25 mouse cellular contexts compared by ENCODE assay signal in the genomic region with DNA sequence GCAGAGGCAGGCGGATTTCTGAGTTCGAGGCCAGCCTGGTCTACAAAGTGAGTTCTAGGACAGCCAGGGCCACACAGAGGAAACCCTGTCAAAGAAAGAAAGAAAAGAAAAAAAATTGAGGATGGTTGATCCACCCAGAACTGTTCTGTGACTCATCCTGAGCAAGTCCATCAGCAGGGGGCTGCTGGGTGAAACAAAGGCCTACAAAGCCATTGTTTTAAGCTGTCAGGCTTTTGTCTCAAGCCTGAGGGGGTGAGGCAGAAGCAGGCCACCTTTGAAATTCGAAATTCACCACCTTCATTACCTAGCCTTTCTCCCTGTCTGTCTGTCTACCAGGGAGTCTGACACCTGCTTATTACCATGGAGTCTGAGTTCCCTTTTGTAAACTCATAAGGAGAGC. TPM values are rescaled to one million over a fixed set of nuclear protein-coding genes. Genes with fewer than 3 reads are reported as not detected.
DNase-seq lines count a peak whose midpoint lies in the region; ATAC-seq and TF ChIP-seq lines count a peak whose summit lies in the region.
"Had no signal": no experiment of that assay in that cellular context is flagged by ENCODE, and none has a peak within 500 bp of the region (broad histone marks: within the 10 kb centered on the region; RNA-seq: fewer than 3 reads in every experiment).

No protein-coding gene starts in this region.

- H3K9me3 ChIP-seq in ES-Bruce4 (replicated peaks; ENCODE audit: control insufficient read depth, insufficient read depth, low read length, poor library complexity, severe bottlenecking), result no peaks in the 10 kb centered on the region
- no peaks in the 10 kb centered on the region for H3K9me3 ChIP-seq in MEL (replicated peaks; ENCODE audit: insufficient read depth, low read length)
- H3K9me3 ChIP-seq in forebrain, embryonic 13.5 days (replicated peaks), result no peaks in the 10 kb centered on the region
- H3K9me3 ChIP-seq in forebrain, embryonic 11.5 days (ENCODE audit: control insufficient read depth, low read length), result no peaks in the 10 kb centered on the region
- H3K9me3 ChIP-seq: embryonic facial prominence, embryonic 10.5 days; embryonic facial prominence, embryonic 12.5 days; forebrain, embryonic 12.5 days; forebrain, embryonic 15.5 days had no signal

- H3K4me3 ChIP-seq in ES-Bruce4 (ENCODE audit: low read depth, low read length) (no peak overlapping the region), MEL (ENCODE audit: control insufficient read depth in 1 of 2, insufficient read depth in 1 of 2, low read depth in 2 of 2, low read length in 2 of 2) (no peak overlapping the region)
- H3K4me3 ChIP-seq in forebrain, embryonic 13.5 days, result no peak overlapping the region
- H3K4me3 ChIP-seq in forebrain, embryonic 11.5 days (ENCODE audit: low read depth, low read length), result no peak overlapping the region
- no peak overlapping the region for H3K4me3 ChIP-seq in heart, adult 2 months
- H3K4me3 ChIP-seq: embryonic facial prominence, embryonic 10.5 days; embryonic facial prominence, embryonic 12.5 days; forebrain, embryonic 12.5 days; forebrain, embryonic 15.5 days had no signal

- 64% methylated on average over 3 of the region's 3 CpGs for WGBS in forebrain, embryonic 13.5 days
- 71% methylated on average over 3 of the region's 3 CpGs for WGBS in forebrain, embryonic 11.5 days
- WGBS in heart, adult 2 months, result 82% methylated on average over 3 of the region's 3 CpGs

- intact Hi-C loops in heart, adult 2 months (cut with DNase I), result no loop called here

- peaks cover 2% of the 10 kb centered on the region for H3K4me1 ChIP-seq in ES-Bruce4 (ENCODE audit: control insufficient read depth, insufficient read depth, low read length)
- peaks cover 0 to 6% of the 10 kb centered on the region in 2 experiments; a peak in 2 of 4 replicates for H3K4me1 ChIP-seq in MEL (ENCODE audit: control insufficient read depth in 1 of 2, insufficient read depth in 2 of 2, low read length in 2 of 2)
- no peaks in the 10 kb centered on the region for H3K4me1 ChIP-seq in forebrain, embryonic 13.5 days
- no peaks in the 10 kb centered on the region for H3K4me1 ChIP-seq in forebrain, embryonic 11.5 days (replicated peaks; ENCODE audit: control insufficient read depth, insufficient read depth, low read length)
- peaks cover 2% of the 10 kb centered on the region; the same call in 1 of the 2 replicates for H3K4me1 ChIP-seq in heart, adult 2 months (ENCODE audit: control insufficient read depth, insufficient read depth, low read length)
- H3K4me1 ChIP-seq: embryonic facial prominence, embryonic 12.5 days; forebrain, embryonic 12.5 days had no signal

- H3K27me3 ChIP-seq in ES-Bruce4 (ENCODE audit: control insufficient read depth, insufficient read depth, low read length, poor library complexity, severe bottlenecking) (no peaks in the 10 kb centered on the region), MEL (ENCODE audit: control insufficient read depth in 1 of 2, insufficient read depth in 2 of 2, low read length in 2 of 2) (no peaks in the 10 kb centered on the region)
- H3K27me3 ChIP-seq in forebrain, embryonic 13.5 days, result 0 out of 2 replicates have a peak, but pooled peaks cover 3% of the 10 kb centered on the region
- no peaks in the 10 kb centered on the region for H3K27me3 ChIP-seq in forebrain, embryonic 11.5 days (ENCODE audit: control insufficient read depth, insufficient read depth, low read length)
- H3K27me3 ChIP-seq in heart, adult 2 months (ENCODE audit: control insufficient read depth, insufficient read depth, low read length), result no peaks in the 10 kb centered on the region
- H3K27me3 ChIP-seq: CH12.LX; embryonic facial prominence, embryonic 12.5 days; forebrain, embryonic 12.5 days; forebrain, embryonic 15.5 days had no signal

- ATAC-seq in forebrain, embryonic 13.5 days, result no peak
- ATAC-seq in forebrain, embryonic 11.5 days (replicated peaks; ENCODE audit: low FRiP score), result no peak
- ATAC-seq: activated CD4-positive, CD25-positive, alpha-beta regulatory T cell, adult 4 months; CD4-positive, CD25-positive, alpha-beta regulatory T cell, adult 4 months; forebrain, embryonic 15.5 days; forebrain, postnatal 0 days had no signal

- TF ChIP-seq POLR2A in ES-Bruce4 (IDR thresholded peaks at IDR 0.05; ENCODE audit: insufficient read depth, low read length) (no peak), MEL (IDR thresholded peaks at IDR 0.05; ENCODE audit: control insufficient read depth in 1 of 2, insufficient read depth in 1 of 2, low read depth in 1 of 2, low read length in 2 of 2, poor library complexity in 1 of 2) (no peak)
- TF ChIP-seq POLR2A in heart, adult 2 months (IDR thresholded peaks at IDR 0.05; ENCODE audit: insufficient read depth, low read depth, low read length), result no peak

- no peak for TF ChIP-seq CTCF in ES-Bruce4 (IDR thresholded peaks at IDR 0.05; ENCODE audit: low read depth, low read length)
- TF ChIP-seq CTCF in MEL (IDR thresholded peaks at IDR 0.05 in 2 of 3, conservative IDR thresholded peaks at IDR 0.05 in 1 of 3; ENCODE audit: control insufficient read depth in 1 of 3, insufficient read depth in 1 of 3, low read depth in 2 of 3, low read length in 3 of 3, poor library complexity in 1 of 3, severe bottlenecking in 1 of 3), result no peak
- TF ChIP-seq CTCF in heart, adult 2 months (IDR thresholded peaks at IDR 0.05), result no peak

- no peak for TF ChIP-seq EP300 in ES-Bruce4 (IDR thresholded peaks at IDR 0.05; ENCODE audit: insufficient read depth, low read depth, low read length)
- TF ChIP-seq EP300 in MEL (IDR thresholded peaks at IDR 0.05; ENCODE audit: low read depth in 1 of 2, low read length in 2 of 2), result no peak
- TF ChIP-seq EP300 in heart, adult 2 months (IDR thresholded peaks at IDR 0.05; ENCODE audit: insufficient read depth, low read depth, low read length), result no peak

- H3K27ac ChIP-seq in ES-Bruce4 (ENCODE audit: insufficient read depth, low read length) (peak overlapping the region; percentile 71), MEL (ENCODE audit: control insufficient read depth, low read depth, low read length) (0 out of 2 replicates have a peak overlapping the region, but pooled peaks have one; percentile 3)
- no peak overlapping the region for H3K27ac ChIP-seq in forebrain, embryonic 13.5 days
- H3K27ac ChIP-seq in forebrain, embryonic 11.5 days (ENCODE audit: low read depth, low read length), result no peak overlapping the region
- H3K27ac ChIP-seq in heart, adult 2 months, result no peak overlapping the region
- H3K27ac ChIP-seq: embryonic facial prominence, embryonic 10.5 days; embryonic facial prominence, embryonic 12.5 days; forebrain, embryonic 12.5 days; forebrain, embryonic 15.5 days had no signal

- no peak for TF ChIP-seq RAD21 in MEL (IDR thresholded peaks at IDR 0.05; ENCODE audit: low read depth, low read length)

- no peaks in the 10 kb centered on the region; the same call in 1 of the 2 replicates for H3K79me2 ChIP-seq in MEL (ENCODE audit: control insufficient read depth, insufficient read depth, low read length, poor library complexity)
- H3K79me2 ChIP-seq in heart, adult 2 months (replicated peaks; ENCODE audit: control insufficient read depth, insufficient read depth, low read length), result no peaks in the 10 kb centered on the region

- H3K4me2 ChIP-seq in forebrain, embryonic 13.5 days, result no peak overlapping the region
- no peak overlapping the region for H3K4me2 ChIP-seq in forebrain, embryonic 11.5 days (ENCODE audit: low read depth, low read length, severe bottlenecking)
- H3K4me2 ChIP-seq: embryonic facial prominence, embryonic 12.5 days; forebrain, embryonic 12.5 days; forebrain, embryonic 15.5 days had no signal

- H3K36me3 ChIP-seq in ES-Bruce4 (ENCODE audit: control insufficient read depth, insufficient read depth, low read length, poor library complexity, severe bottlenecking), result no peaks in the 10 kb centered on the region
- H3K36me3 ChIP-seq in MEL (ENCODE audit: control insufficient read depth in 1 of 2, insufficient read depth in 2 of 2, low read length in 2 of 2), result peaks cover 0 to 3% of the 10 kb centered on the region in 2 experiments; a peak in 1 of 4 replicates
- H3K36me3 ChIP-seq in forebrain, embryonic 13.5 days (ENCODE audit: poor library complexity, severe bottlenecking), result no peaks in the 10 kb centered on the region
- H3K36me3 ChIP-seq in forebrain, embryonic 11.5 days (ENCODE audit: control insufficient read depth, insufficient read depth, low read length), result no peaks in the 10 kb centered on the region
- H3K36me3 ChIP-seq in heart, adult 2 months (ENCODE audit: control insufficient read depth, insufficient read depth, low read length), result no peaks in the 10 kb centered on the region
- H3K36me3 ChIP-seq: embryonic facial prominence, embryonic 10.5 days; embryonic facial prominence, embryonic 12.5 days; forebrain, embryonic 12.5 days; forebrain, embryonic 15.5 days; G1E had no signal

- DNase-seq in 3T3-L1 (ENCODE audit: low read depth, low spot score) (peak; percentile 27), MEL (ENCODE audit: low read depth, low spot score) (peak; percentile 36), ZHBTc4 (ENCODE audit: low read depth, low spot score) (peak; percentile 84)
- DNase-seq in forebrain, embryonic 11.5 days (ENCODE audit: low spot score), result no peak
- DNase-seq in heart, adult 2 months, result no peak
- DNase-seq: adrenal gland, adult 8-10 months; adrenal gland, postnatal 14 days; adrenal gland, postnatal 36 days; B cell, adult 2 months; cerebellum, adult 11-12 months; cerebellum, adult 2 months; cerebellum, adult 9-10 months; cerebellum, postnatal 10 days; cerebellum, postnatal 25 days; forebrain, postnatal 0 days had no signal

- H3K9ac ChIP-seq in ES-Bruce4 (ENCODE audit: low read depth, poor library complexity, severe bottlenecking) (no peak overlapping the region), MEL (ENCODE audit: control insufficient read depth, low read depth, low read length, poor library complexity, severe bottlenecking) (no peak overlapping the region)
- no peak overlapping the region for H3K9ac ChIP-seq in forebrain, embryonic 13.5 days
- H3K9ac ChIP-seq in forebrain, embryonic 11.5 days (ENCODE audit: low read length), result no peak overlapping the region
- H3K9ac ChIP-seq in heart, adult 2 months (ENCODE audit: low read depth, low read length), result no peak overlapping the region
- H3K9ac ChIP-seq: embryonic facial prominence, embryonic 12.5 days; forebrain, embryonic 12.5 days; forebrain, embryonic 15.5 days; forebrain, postnatal 0 days had no signal

RNA-seq across cellular contexts. Expression of a gene that starts 18.2 kb away (rescaled TPM):
- polyA plus RNA-seq in ES-Bruce4 (2011; ENCODE audit: insufficient read depth, insufficient read length, low read depth, missing spikeins) (0.78 and 0.87 TPM in 2 replicates), MEL (2012; ENCODE audit: insufficient read depth in 1 of 2, insufficient read length in 2 of 2, low read depth in 1 of 2, low replicate concordance in 2 of 2, missing spikeins in 1 of 2) (1 to 10 TPM in 1 of 2 experiments, not detected in 1; 6.1 TPM)
- total RNA-seq in MEL (2012; rRNA removed), result 0.39 and 0.62 TPM in 2 replicates
- 3.5 and 3.8 TPM in 2 replicates for polyA plus RNA-seq in forebrain, embryonic 13.5 days (2015; fragmentation: Nextera tagmentation; extraction: Ambion mirVana)
- 4.3 TPM in 2 replicates for polyA plus RNA-seq in forebrain, embryonic 11.5 days (2014; fragmentation: Nextera tagmentation; extraction: Ambion mirVana)
- total RNA-seq in heart, adult 2 months (2021), result 10 to 100 TPM; 12.1 to 12.7 TPM
- 11.5 and 12.6 TPM in 2 replicates for polyA plus RNA-seq in heart, adult 2 months (2012; rRNA removed)
- polyA plus RNA-seq: CD4-positive, CD25-positive, alpha-beta regulatory T cell, adult 4 months had no signal

RNA-seq across cellular contexts. Expression of a gene that starts 27.8 kb away (rescaled TPM):
- polyA plus RNA-seq in ES-Bruce4 (2011; ENCODE audit: insufficient read depth, insufficient read length, low read depth, missing spikeins) (not detected in 2 replicates), MEL (2012; ENCODE audit: insufficient read depth in 1 of 2, insufficient read length in 2 of 2, low read depth in 1 of 2, low replicate concordance in 2 of 2, missing spikeins in 1 of 2) (not detected)
- total RNA-seq in MEL (2012; rRNA removed), result not detected in 2 replicates
- polyA plus RNA-seq in forebrain, embryonic 13.5 days (2015; fragmentation: Nextera tagmentation; extraction: Ambion mirVana), result 0.33 TPM in 1 of 2 replicates, not detected in the other
- polyA plus RNA-seq in forebrain, embryonic 11.5 days (2014; fragmentation: Nextera tagmentation; extraction: Ambion mirVana), result 0.21 and 0.35 TPM in 2 replicates
- 1 to 10 TPM in 1 of 2 experiments, under 1 TPM in 1; 0.70 to 1.2 TPM for total RNA-seq in heart, adult 2 months (2021)
- polyA plus RNA-seq in heart, adult 2 months (2012; rRNA removed), result 0.79 and 1.4 TPM in 2 replicates

Comparison
In these comparisons a context has a peak if more than half of its experiments do, and no peak if none do; other contexts are left out.
1. DNase-seq: peak in 3T3-L1 (single experiment), MEL (single experiment) and ZHBTc4 (single experiment); none in forebrain, embryonic 11.5 days (single experiment) and heart, adult 2 months (0 of 2).
2. H3K27ac ChIP-seq: peak in ES-Bruce4 (single experiment) and MEL (single experiment); none in forebrain, embryonic 13.5 days (single experiment), forebrain, embryonic 11.5 days (single experiment) and heart, adult 2 months (single experiment).